Mouse (Mus musculus) G1E (cell line): Measurements from ENCODE around the gene Vamp3.

Experiments
- CTCF ChIP-seq: IDR thresholded peaks from 2 replicates; pipeline ENCODE4 v1.5.1; 2012; ENCODE audit warnings: low read depth, low read length, inconsistent platforms, mixed read lengths
- GATA1 ChIP-seq: IDR thresholded peaks from 2 replicates; pipeline ENCODE4 v1.6.1; 2012; ENCODE audit warnings: borderline replicate concordance, low read length, inconsistent platforms, mixed read lengths

DNA sequence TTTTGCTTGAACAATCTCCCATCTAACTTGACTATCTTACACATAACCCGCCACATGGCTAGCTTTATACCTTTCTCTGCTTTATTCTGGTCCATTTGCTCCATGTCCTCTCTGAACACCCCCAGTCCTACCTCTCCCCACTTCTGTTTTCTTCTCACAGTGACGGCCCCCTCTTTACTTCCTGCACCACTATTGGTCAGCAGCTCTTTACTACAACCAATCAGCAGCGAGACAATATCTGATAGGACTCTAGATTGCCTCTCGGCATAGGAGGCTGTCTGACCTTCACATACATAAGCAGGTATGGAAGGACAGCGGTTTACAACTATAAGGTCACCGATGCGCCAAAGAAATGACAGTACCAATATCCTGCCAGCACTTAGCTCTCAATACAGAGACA is 21.2 kb downstream of the Vamp3 start:
- TF ChIP-seq CTCF (no peak), GATA1 (no peak)
